Mouse (Mus musculus) intestine, embryonic 15.5 days (tissue): ENCODE measurements around the gene Tbc1d25. TPM values are rescaled to one million over a fixed set of nuclear protein-coding genes. Genes with fewer than 3 reads are reported as not detected.
A peak's percentile ranks its signal among the peaks of the same experiment; 100 is the strongest.

Experiments
- ATAC-seq: fragments of 200-750 bp; cut with Nextera tagmentation; 2 replicates; pipeline ENCODE4 v1.8.0; 2017; ENCODE audit warnings: moderate TSS enrichment, moderate library complexity
- H3K27ac ChIP-seq: fragments of 300-500 bp; sonication (generic); 2 replicates; pipeline ENCODE4 v1.5.1; 2015; ENCODE audit warnings: mild to moderate bottlenecking, inconsistent platforms
- H3K27me3 ChIP-seq: fragments of 300-500 bp; sonication (generic); replicated peaks from 2 replicates; pipeline ENCODE4 v1.6.1; 2015; ENCODE audit warnings: inconsistent platforms
- H3K36me3 ChIP-seq: fragments of 300-500 bp; sonication (generic); 2 replicates; pipeline ENCODE4 v1.6.1; 2015; ENCODE audit warnings: inconsistent platforms
- H3K4me1 ChIP-seq: fragments of 300-500 bp; sonication (generic); replicated peaks from 2 replicates; pipeline ENCODE4 v1.6.1; 2015; ENCODE audit warnings: inconsistent platforms
- H3K4me2 ChIP-seq: fragments of 300-500 bp; sonication (generic); replicated peaks from 2 replicates; pipeline ENCODE4 v1.6.1; 2015; ENCODE audit warnings: mild to moderate bottlenecking, inconsistent platforms
- H3K4me3 ChIP-seq: fragments of 300-500 bp; sonication (generic); replicated peaks from 2 replicates; pipeline ENCODE4 v1.5.1; 2015; ENCODE audit warnings: inconsistent platforms
- H3K9ac ChIP-seq: fragments of 300-500 bp; sonication (generic); 2 replicates; pipeline ENCODE4 v1.6.1; 2015; ENCODE audit warnings: inconsistent platforms
- H3K9me3 ChIP-seq: fragments of 300-500 bp; sonication (generic); 2 replicates; pipeline ENCODE4 v1.6.1; 2016; ENCODE audit warnings: inconsistent platforms
- WGBS: fragments of 180-500 bp; shearing (Covaris S2); methylation state at CpG from one replicate; pipeline ENCODE4 v1.1.7; 2015; 5-methylcytosine and 5-hydroxymethylcytosine counted together
- polyA plus RNA-seq: library from polyadenylated mRNA; unstranded; fragments of >200 nt; fragmentation: Nextera tagmentation; extraction: Ambion mirVana; gene quantifications from 2 replicates; pipeline ENCODE4 v1.2.1, GENCODE M21; 2015

Gene Tbc1d25
- polyA plus RNA-seq, 1 experiment from 2014 or later, result 10.6 TPM

DNA sequence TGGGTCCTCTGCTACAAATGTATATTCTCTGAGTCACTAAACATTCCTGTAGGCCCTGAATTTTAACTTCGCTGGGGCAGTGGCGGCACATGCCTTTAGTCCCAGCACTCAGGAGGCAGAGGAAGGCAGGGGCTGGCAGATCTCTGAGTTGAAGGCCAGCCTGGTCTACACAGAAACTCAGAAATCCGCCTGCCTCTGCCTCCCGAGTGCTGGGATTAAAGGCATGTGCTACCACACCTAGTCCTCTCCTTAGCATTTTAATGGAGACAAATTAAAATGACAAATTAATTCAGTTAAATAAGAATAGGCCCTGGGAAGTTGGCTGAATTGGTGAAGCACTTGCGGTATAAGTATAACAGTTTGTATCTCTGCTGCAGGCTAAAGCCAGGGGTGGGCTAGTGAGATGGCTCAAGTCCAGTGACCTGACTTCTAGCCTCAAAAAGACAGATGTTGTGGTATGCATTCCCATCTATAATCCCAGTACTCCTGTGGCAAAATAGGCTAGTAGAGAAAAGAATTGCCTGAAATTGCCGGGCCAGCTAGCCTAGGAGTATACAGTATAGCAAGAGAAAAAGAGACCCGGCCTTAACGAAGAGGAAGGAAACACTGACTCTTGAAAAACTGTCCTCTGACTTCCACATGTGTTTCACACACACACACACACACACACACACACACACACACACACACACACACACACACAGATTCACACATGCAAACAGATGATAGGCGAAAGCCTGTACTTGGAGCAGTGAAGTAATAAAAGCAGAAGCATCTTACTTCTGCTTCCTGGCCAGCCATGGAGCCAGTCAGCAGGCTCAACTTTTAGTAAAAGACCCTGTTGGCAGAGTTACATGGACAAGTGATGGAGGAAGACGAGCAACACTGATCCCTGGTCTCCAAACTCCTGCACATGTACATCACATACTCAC is 8.0 kb downstream of the Tbc1d25 start:
- no peak overlapping the region for H3K27ac ChIP-seq
- H3K4me1 ChIP-seq, result no peaks in the 10 kb centered on the region
- no peaks in the 10 kb centered on the region for H3K36me3 ChIP-seq
- WGBS, result 89% methylated on average over 10 of the region's 10 CpGs
- no peaks in the 10 kb centered on the region for H3K9me3 ChIP-seq
- ATAC-seq, result no peak
- no peak overlapping the region for H3K4me3 ChIP-seq
- no peaks in the 10 kb centered on the region for H3K27me3 ChIP-seq
- H3K9ac ChIP-seq, result no peak overlapping the region
- no peak overlapping the region for H3K4me2 ChIP-seq

DNA sequence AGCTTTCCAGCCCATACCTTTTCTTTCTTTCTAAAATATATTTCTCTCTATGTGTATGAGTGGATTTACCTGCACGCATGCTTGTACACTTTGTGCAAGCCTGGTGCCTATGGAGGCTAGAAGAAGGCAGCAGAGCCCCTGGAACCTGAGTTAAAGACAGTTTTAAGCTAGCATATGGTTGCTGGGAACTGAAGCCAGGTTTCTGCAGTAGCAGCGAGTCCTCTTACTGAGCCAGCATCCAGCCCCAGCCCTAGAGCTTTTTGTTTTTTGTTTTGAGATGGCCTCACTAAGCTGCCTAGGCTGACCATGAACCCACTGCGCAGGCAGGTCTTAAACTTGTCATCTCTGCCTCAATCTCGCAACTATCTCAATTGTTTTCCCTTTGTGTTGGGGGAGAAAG is 11.5 kb downstream of the Tbc1d25 start:
- WGBS, result 88% methylated on average over 4 of the region's 4 CpGs
- ATAC-seq, result no peak
- Histone ChIP-seq H3K4me3 (no peak overlapping the region), H3K27ac (no peak overlapping the region), H3K27me3 (no peaks in the 10 kb centered on the region), H3K4me1 (no peaks in the 10 kb centered on the region), H3K9me3 (no peaks in the 10 kb centered on the region), H3K4me2 (no peak overlapping the region), H3K36me3 (no peaks in the 10 kb centered on the region), H3K9ac (no peak overlapping the region)

DNA sequence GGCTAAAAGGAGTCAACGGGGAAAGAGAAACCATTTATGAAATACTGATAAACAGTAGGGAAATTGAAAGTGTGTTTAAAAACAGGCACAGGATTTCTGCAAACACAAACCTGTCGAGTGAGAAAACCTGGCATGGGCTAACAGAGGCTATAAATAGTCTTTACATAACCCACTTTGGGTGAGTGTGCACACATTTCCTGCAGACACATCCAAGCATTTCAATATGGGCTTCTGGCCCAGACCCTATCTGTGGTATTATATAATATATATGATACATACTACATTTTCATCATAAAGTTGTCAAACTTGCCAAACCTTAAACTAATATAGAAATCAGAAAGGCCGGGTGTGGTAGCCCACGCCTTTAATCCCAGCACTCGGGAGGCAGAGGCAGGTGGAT is 12.9 kb downstream of the Tbc1d25 start:
- no peak overlapping the region for H3K4me3 ChIP-seq
- no peak overlapping the region for H3K27ac ChIP-seq
- no peak for ATAC-seq

GRCm38 (mm10) chrX:8145153-8145991 is 30.6 kb downstream of the Tbc1d25 start, which contains the start of gene Rbm3:
Gene Rbm3 (minus strand): TSS chrX:8145880.
- Histone ChIP-seq H3K4me3 (peak within 1 kb of the TSS; percentile 55), H3K4me2 (peak within 1 kb of the TSS; percentile 72), H3K27me3 (no peaks in the 10 kb centered on the region), H3K4me1 (no peaks in the 10 kb centered on the region), H3K27ac (peak within 1 kb of the TSS; percentile 95), H3K9me3 (no peaks in the 10 kb centered on the region), H3K36me3 (no peaks in the 10 kb centered on the region), H3K9ac (peak within 1 kb of the TSS; percentile 66)
- WGBS, result 24% methylated on average over 65 of the region's 65 CpGs
- peak; percentile 97 for ATAC-seq

More for the DNA sequence above, 12.9 kb downstream of the Tbc1d25 start:
- no peak overlapping the region for H3K9ac ChIP-seq
- H3K9me3 ChIP-seq, result no peaks in the 10 kb centered on the region
- no peaks in the 10 kb centered on the region for H3K27me3 ChIP-seq
- H3K4me2 ChIP-seq, result no peak overlapping the region
- H3K4me1 ChIP-seq, result no peaks in the 10 kb centered on the region
- no peaks in the 10 kb centered on the region for H3K36me3 ChIP-seq
- WGBS, result 73% methylated on average over 5 of the region's 5 CpGs

DNA sequence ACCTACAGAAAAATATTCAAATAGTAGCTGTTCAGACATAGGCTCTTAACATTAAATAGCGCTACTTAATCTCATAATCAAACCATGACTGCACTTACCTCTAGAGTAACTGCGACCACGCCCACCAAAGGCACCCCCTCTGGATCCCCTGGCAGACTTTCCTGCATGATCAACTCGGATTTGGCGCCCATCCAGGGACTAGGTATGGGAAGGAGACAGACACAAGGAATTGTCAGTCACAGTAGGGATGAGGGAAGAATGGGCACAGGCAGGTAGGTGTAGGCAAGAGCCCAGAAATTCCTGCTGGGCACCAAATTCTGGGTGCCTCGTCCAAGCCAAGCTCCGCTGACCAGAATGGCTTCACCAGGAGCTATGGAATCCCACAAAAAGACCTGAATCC is 32.2 kb downstream of the Tbc1d25 start:
- ATAC-seq, result no peak
- no peaks in the 10 kb centered on the region for H3K36me3 ChIP-seq
- peak overlapping the region; percentile 72 for H3K4me2 ChIP-seq
- 74% methylated on average over 7 of the region's 7 CpGs for WGBS
- H3K27me3 ChIP-seq, result no peaks in the 10 kb centered on the region
- H3K9ac ChIP-seq, result peak overlapping the region; percentile 39; the same call in 1 of the 2 replicates
- peak overlapping the region; percentile 55 for H3K4me3 ChIP-seq
- no peak overlapping the region for H3K27ac ChIP-seq
- no peaks in the 10 kb centered on the region for H3K4me1 ChIP-seq
- no peaks in the 10 kb centered on the region for H3K9me3 ChIP-seq

- Histone ChIP-seq H3K4me2 (no peak overlapping the region), H3K4me3 (no peak overlapping the region), H3K36me3 (no peaks in the 10 kb centered on the region), H3K9me3 (no peaks in the 10 kb centered on the region), H3K27me3 (no peaks in the 10 kb centered on the region), H3K4me1 (no peaks in the 10 kb centered on the region), H3K9ac (no peak overlapping the region), H3K27ac (no peak overlapping the region)
- ATAC-seq, result no peak
- 84% methylated on average over 7 of the region's 7 CpGs for WGBS
Measured at GRCm38 (mm10) chrX:8142948-8143347, 33.0 kb downstream of the Tbc1d25 start.

GRCm38 (mm10) chrX:8141058-8141457 is 34.9 kb downstream of the Tbc1d25 start:
- no peaks in the 10 kb centered on the region for H3K36me3 ChIP-seq
- H3K9ac ChIP-seq, result no peak overlapping the region
- H3K4me1 ChIP-seq, result no peaks in the 10 kb centered on the region
- H3K4me2 ChIP-seq, result no peak overlapping the region
- ATAC-seq, result no peak
- H3K27me3 ChIP-seq, result no peaks in the 10 kb centered on the region
- H3K27ac ChIP-seq, result no peak overlapping the region
- H3K4me3 ChIP-seq, result no peak overlapping the region
- whole genome bisulfite sequencing, result 60% methylated on average over 3 of the region's 3 CpGs
- no peaks in the 10 kb centered on the region for H3K9me3 ChIP-seq

- no peaks in the 10 kb centered on the region for H3K4me1 ChIP-seq
- H3K9ac ChIP-seq, result no peak overlapping the region
- no peak for ATAC-seq
- no peaks in the 10 kb centered on the region for H3K27me3 ChIP-seq
- no peak overlapping the region for H3K4me3 ChIP-seq
- H3K27ac ChIP-seq, result no peak overlapping the region
- no peaks in the 10 kb centered on the region for H3K9me3 ChIP-seq
- no peak overlapping the region for H3K4me2 ChIP-seq
- 93% methylated on average over 2 of the region's 2 CpGs for whole genome bisulfite sequencing
- no peaks in the 10 kb centered on the region for H3K36me3 ChIP-seq
Measured at GRCm38 (mm10) chrX:8140446-8140845, 35.5 kb downstream of the Tbc1d25 start.

DNA sequence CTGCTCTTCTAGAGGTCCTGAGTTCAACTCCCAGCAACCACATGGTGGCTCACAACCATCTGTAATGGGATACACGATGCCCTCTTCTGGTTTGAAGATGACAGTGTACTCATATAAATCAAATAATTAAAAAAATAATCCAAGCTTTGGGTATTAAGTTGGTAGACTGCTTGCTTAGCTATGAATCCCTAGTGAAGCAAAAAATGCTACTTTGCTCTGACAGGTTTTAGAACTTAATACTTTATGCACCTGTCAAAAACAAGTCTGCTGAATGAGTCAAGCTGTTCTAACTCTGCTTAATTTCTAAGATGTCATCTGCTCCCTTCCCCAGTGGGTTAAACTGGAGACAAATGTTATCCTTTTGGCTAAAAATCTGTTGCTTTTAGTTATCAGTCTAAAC is 36.5 kb downstream of the Tbc1d25 start:
- ATAC-seq, result no peak
- no peak overlapping the region for H3K9ac ChIP-seq
- H3K4me3 ChIP-seq, result no peak overlapping the region
- H3K9me3 ChIP-seq, result no peaks in the 10 kb centered on the region
- H3K4me2 ChIP-seq, result no peak overlapping the region
- no peaks in the 10 kb centered on the region for H3K27me3 ChIP-seq
- WGBS, result 50% methylated on average over 1 of the region's 1 CpGs
- H3K27ac ChIP-seq, result no peak overlapping the region
- H3K36me3 ChIP-seq, result no peaks in the 10 kb centered on the region
- no peaks in the 10 kb centered on the region for H3K4me1 ChIP-seq

- WGBS, result 47% methylated on average over 2 of the region's 2 CpGs
- H3K4me2 ChIP-seq, result no peak overlapping the region
- no peaks in the 10 kb centered on the region for H3K27me3 ChIP-seq
- H3K27ac ChIP-seq, result no peak overlapping the region
- ATAC-seq, result no peak
- no peaks in the 10 kb centered on the region for H3K9me3 ChIP-seq
- H3K36me3 ChIP-seq, result no peaks in the 10 kb centered on the region
- no peaks in the 10 kb centered on the region for H3K4me1 ChIP-seq
- H3K9ac ChIP-seq, result no peak overlapping the region
- H3K4me3 ChIP-seq, result no peak overlapping the region
Measured at GRCm38 (mm10) chrX:8135886-8136285, 40.1 kb downstream of the Tbc1d25 start.

DNA sequence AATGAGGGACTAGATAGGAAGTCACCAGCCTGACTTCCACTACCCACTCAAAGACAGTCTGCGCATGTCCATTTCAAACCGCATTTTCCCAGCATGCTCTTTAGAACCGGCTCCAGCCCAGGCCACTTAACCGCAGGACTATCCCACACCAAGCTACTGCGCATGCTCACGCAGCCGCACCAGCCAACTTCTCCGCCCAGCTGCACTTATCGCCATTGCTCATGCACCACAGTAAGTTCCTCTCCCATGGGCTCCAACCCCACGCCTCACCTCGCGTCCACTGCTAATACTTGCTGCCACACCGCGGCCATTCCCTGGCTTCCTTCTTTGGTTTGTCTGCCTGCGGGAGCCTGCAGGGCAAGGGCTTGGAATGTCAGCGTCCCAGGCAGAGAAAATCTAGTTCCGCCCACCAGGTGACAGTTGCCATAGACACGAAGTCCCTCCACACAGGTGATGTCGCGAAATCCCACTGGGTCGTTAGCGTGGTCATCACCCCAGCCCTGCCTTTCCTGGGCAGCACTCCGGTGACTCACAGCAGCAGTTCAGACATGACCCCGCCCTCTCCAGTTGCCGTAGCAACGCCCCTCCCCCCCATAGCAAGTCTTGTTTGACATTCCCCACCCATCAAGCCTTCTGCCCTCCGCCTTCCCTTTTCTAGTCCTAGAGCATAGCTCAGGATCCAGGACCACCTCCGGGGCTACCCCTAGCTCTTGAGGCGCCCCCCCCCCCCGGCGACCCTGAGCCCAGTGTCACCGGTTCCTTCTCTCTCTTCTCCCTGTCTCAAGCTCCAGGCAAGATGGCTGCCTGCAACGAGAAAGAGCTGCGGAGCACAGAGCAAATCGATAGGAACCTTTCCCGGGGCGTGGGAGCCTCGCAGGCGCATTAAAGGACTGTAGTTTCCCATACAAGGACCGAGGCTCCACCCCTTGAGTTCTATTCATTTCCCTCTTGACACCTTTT is 43.7 kb downstream of the Tbc1d25 start, which contains the start of gene Wdr13:
TSS of gene Wdr13 (minus strand) at position 876 of the 960 bp plus-strand sequence.
- Histone ChIP-seq H3K27me3 (no peaks in the 10 kb centered on the region), H3K4me2 (peak within 1 kb of the TSS; percentile 56), H3K27ac (peak within 1 kb of the TSS; percentile 95), H3K4me3 (peak within 1 kb of the TSS; percentile 49), H3K36me3 (no peaks in the 10 kb centered on the region), H3K4me1 (no peaks in the 10 kb centered on the region), H3K9me3 (no peaks in the 10 kb centered on the region), H3K9ac (peak within 1 kb of the TSS; percentile 51)
- 20% methylated on average over 39 of the region's 40 CpGs for WGBS
- peak; percentile 95 for ATAC-seq
